32 mouse cellular contexts compared by ENCODE assay signal in genomic region chr3:92966761-92967160, GRCm38 (mm10). TPM values are rescaled to one million over a fixed set of nuclear protein-coding genes. Genes with fewer than 3 reads are reported as not detected.
"Had no signal": no experiment of that assay in that cellular context is flagged by ENCODE, and none has a peak within 500 bp of the region (broad histone marks: within the 10 kb centered on the region; RNA-seq: fewer than 3 reads in every experiment).

TSS of gene Lce3e (plus strand) at chr3:92967061.

- H3K4me2 ChIP-seq: embryonic facial prominence, embryonic 12.5 days; embryonic facial prominence, embryonic 13.5 days; forebrain, embryonic 12.5 days; forebrain, embryonic 13.5 days; forebrain, embryonic 15.5 days had no signal

- ATAC-seq: forebrain, embryonic 13.5 days; forebrain, embryonic 14.5 days; forebrain, embryonic 15.5 days; forebrain, embryonic 16.5 days; forebrain, postnatal 0 days had no signal

- H3K4me3 ChIP-seq: embryonic facial prominence, embryonic 12.5 days; embryonic facial prominence, embryonic 13.5 days; erythroblast, embryonic 14.5 days; forebrain, embryonic 10.5 days; forebrain, embryonic 12.5 days; forebrain, embryonic 13.5 days; forebrain, embryonic 15.5 days; gastrocnemius, adult 2 months; heart, adult 2 months had no signal

- H3K27ac ChIP-seq: embryonic facial prominence, embryonic 12.5 days; embryonic facial prominence, embryonic 13.5 days; forebrain, embryonic 10.5 days; forebrain, embryonic 12.5 days; forebrain, embryonic 13.5 days; forebrain, embryonic 15.5 days; gastrocnemius, adult 2 months; heart, adult 2 months had no signal

- H3K36me3 ChIP-seq: embryonic facial prominence, embryonic 12.5 days; embryonic facial prominence, embryonic 13.5 days; forebrain, embryonic 10.5 days; forebrain, embryonic 12.5 days; forebrain, embryonic 15.5 days had no signal

- H3K4me1 ChIP-seq: embryonic facial prominence, embryonic 12.5 days; embryonic facial prominence, embryonic 13.5 days; forebrain, embryonic 10.5 days; forebrain, embryonic 12.5 days; forebrain, embryonic 13.5 days; forebrain, embryonic 15.5 days had no signal

- H3K27me3 ChIP-seq: embryonic facial prominence, embryonic 12.5 days; embryonic facial prominence, embryonic 13.5 days; forebrain, embryonic 12.5 days; forebrain, embryonic 13.5 days; forebrain, embryonic 15.5 days had no signal

- DNase-seq: cerebellum, adult 2 months; cerebellum, adult 8-10 months; cerebellum, adult 9-10 months; cerebellum, adult 9-11 months; cerebellum, postnatal 10 days; cerebellum, postnatal 14 days; cerebellum, postnatal 25 days; cerebellum, postnatal 36 days; embryo, embryonic 11 days; forebrain, postnatal 0 days; gastrocnemius, adult 2 months; gastrocnemius, postnatal 10 days; gastrocnemius, postnatal 14 days; gastrocnemius, postnatal 25 days; gastrocnemius, postnatal 36 days; heart, adult 11 months; heart, adult 18-20 months; heart, adult 2 months had no signal

- H3K9ac ChIP-seq: embryonic facial prominence, embryonic 12.5 days; embryonic facial prominence, embryonic 13.5 days; forebrain, embryonic 12.5 days; forebrain, embryonic 13.5 days; forebrain, embryonic 15.5 days; forebrain, postnatal 0 days had no signal

- H3K9me3 ChIP-seq: embryonic facial prominence, embryonic 12.5 days; embryonic facial prominence, embryonic 13.5 days; forebrain, embryonic 10.5 days; forebrain, embryonic 12.5 days; forebrain, embryonic 13.5 days; forebrain, embryonic 15.5 days had no signal

RNA-seq across cellular contexts. Expression of gene Lce3e, which starts in this region (rescaled TPM):
- polyA plus RNA-seq: cerebellum, adult 2 months; cortical plate, adult 2 months; embryonic facial prominence, embryonic 11.5 days; embryonic facial prominence, embryonic 12.5 days; embryonic facial prominence, embryonic 13.5 days; erythroblast, embryonic 14.5 days; forebrain, embryonic 10.5 days; forebrain, embryonic 11.5 days; forebrain, embryonic 12.5 days; forebrain, embryonic 13.5 days; forebrain, embryonic 14.5 days; forebrain, embryonic 15.5 days; forebrain, embryonic 16.5 days; forebrain, postnatal 0 days; frontal cortex, adult 2 months; gonadal fat pad, adult 2 months; heart, adult 2 months had no signal
